Mouse (Mus musculus): Measurements from ENCODE around the gene Olfr429.

GRCm38 (mm10) chr1:174051515-174051914 is 32.6 kb upstream of the Olfr429 start:
- TF ChIP-seq CTCF (IDR thresholded peaks at IDR 0.05; ENCODE audit: low read depth, low read length) (no peak), GATA1 (IDR thresholded peaks at IDR 0.05; ENCODE audit: borderline replicate concordance, low read length) (no peak), TAL1 (conservative IDR thresholded peaks at IDR 0.05; ENCODE audit: low read depth, low read length) (no peak), POLR2AphosphoS5 (IDR thresholded peaks at IDR 0.05; ENCODE audit: insufficient replicate concordance, low read depth, low read length) (no peak)
